Mouse (Mus musculus): ENCODE measurements at regions not wholly inside any gene's neighbourhood (a gene's known extent, or its start where the extent isn't known, plus 50 kb on each side); places are given as distances from the start of the nearest gene placed in this dataset.

- no peak for DNase-seq (ENCODE audit: low spot score)
Observed at GRCm38 (mm10) chr1:138343451-138343850, 69.9 kb downstream of the Atp6v1g3 start.

- DNase-seq (ENCODE audit: low spot score): no peak
Observed at GRCm38 (mm10) chr1:138344920-138345319, 71.4 kb downstream of the Atp6v1g3 start.

GRCm38 (mm10) chr1:138345992-138346391, 72.5 kb downstream of the Atp6v1g3 start:
- DNase-seq (ENCODE audit: low spot score): no peak

GRCm38 (mm10) chr1:138346904-138347303, 73.4 kb downstream of the Atp6v1g3 start:
- no peak for DNase-seq (ENCODE audit: low spot score)

GRCm38 (mm10) chr1:138348447-138348846, 74.9 kb downstream of the Atp6v1g3 start:
- peak; percentile 9 for DNase-seq (ENCODE audit: low spot score)

- DNase-seq (ENCODE audit: low spot score): no peak
Observed at GRCm38 (mm10) chr1:138349099-138349498, 75.6 kb downstream of the Atp6v1g3 start.

- no peak for DNase-seq (ENCODE audit: low spot score)
Observed at GRCm38 (mm10) chr1:138356407-138356806, 82.9 kb downstream of the Atp6v1g3 start.

- DNase-seq (ENCODE audit: low spot score): no peak
Observed at GRCm38 (mm10) chr1:138362684-138363472, 89.3 kb downstream of the Atp6v1g3 start.

GRCm38 (mm10) chr1:138369953-138370482, 96.5 kb downstream of the Atp6v1g3 start:
- DNase-seq (ENCODE audit: low spot score): no peak

GRCm38 (mm10) chr1:138371474-138371873, 97.9 kb downstream of the Atp6v1g3 start:
- no peak for DNase-seq (ENCODE audit: low spot score)

- DNase-seq (ENCODE audit: low spot score): no peak
Observed at GRCm38 (mm10) chr1:138384146-138384545, 110.6 kb downstream of the Atp6v1g3 start.

GRCm38 (mm10) chr1:138385156-138385841, 111.8 kb downstream of the Atp6v1g3 start:
- DNase-seq (ENCODE audit: low spot score): no peak

- DNase-seq (ENCODE audit: low spot score): no peak
Observed at GRCm38 (mm10) chr1:138386001-138386400, 112.5 kb downstream of the Atp6v1g3 start.

GRCm38 (mm10) chr1:138388634-138389033, 115.1 kb downstream of the Atp6v1g3 start:
- DNase-seq (ENCODE audit: low spot score): no peak

- no peak for DNase-seq (ENCODE audit: low spot score)
Observed at GRCm38 (mm10) chr1:138389676-138390075, 116.1 kb downstream of the Atp6v1g3 start.

GRCm38 (mm10) chr1:138418610-138419009, 145.1 kb downstream of the Atp6v1g3 start:
- no peak for DNase-seq (ENCODE audit: low spot score)

- no peak for DNase-seq (ENCODE audit: low spot score)
Observed at GRCm38 (mm10) chr1:138427416-138427815, 153.9 kb downstream of the Atp6v1g3 start.

All from gastrocnemius, adult 18-20 months (tissue).